Mouse (Mus musculus) liver, adult 2 months (tissue): ENCODE measurements around the gene Gm10160.

Experiments
- CTCF ChIP-seq: fragments of 200-500 bp; IDR thresholded peaks from 2 replicates; pipeline ENCODE4 v1.5.1; 2011; ENCODE audit warnings: low read depth, low read length, control low read depth
- POLR2A ChIP-seq: fragments of 200-500 bp; IDR thresholded peaks from 2 replicates; pipeline ENCODE4 v1.6.1; 2011; ENCODE audit warnings: low read length, control low read depth; ENCODE audit not compliant: insufficient read depth; ENCODE audit errors: extremely low read depth

DNA sequence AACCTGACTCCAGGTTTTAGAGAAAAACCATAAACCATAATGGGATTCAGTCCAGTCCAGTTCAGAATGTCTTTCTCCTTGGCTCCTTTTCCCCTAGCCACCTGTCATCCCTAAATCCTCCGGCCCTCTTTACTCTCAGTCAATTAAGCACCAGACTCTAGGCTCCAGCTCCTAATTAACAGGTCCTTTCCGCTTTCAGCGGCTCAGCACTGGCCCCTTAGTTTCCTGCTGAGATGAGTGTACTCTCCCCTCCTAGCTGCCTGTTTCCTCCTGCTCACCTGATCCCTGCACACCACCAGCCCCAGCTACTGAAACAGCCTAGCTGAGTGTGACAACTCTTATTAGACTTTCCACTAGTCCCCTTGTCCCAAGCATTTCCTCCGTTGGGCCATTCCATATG is 7.8 kb downstream of the Gm10160 start:
- TF ChIP-seq CTCF = no peak
- no peak for TF ChIP-seq POLR2A
